ENCODE assay signal across 10 mouse cellular contexts in the genomic region with DNA sequence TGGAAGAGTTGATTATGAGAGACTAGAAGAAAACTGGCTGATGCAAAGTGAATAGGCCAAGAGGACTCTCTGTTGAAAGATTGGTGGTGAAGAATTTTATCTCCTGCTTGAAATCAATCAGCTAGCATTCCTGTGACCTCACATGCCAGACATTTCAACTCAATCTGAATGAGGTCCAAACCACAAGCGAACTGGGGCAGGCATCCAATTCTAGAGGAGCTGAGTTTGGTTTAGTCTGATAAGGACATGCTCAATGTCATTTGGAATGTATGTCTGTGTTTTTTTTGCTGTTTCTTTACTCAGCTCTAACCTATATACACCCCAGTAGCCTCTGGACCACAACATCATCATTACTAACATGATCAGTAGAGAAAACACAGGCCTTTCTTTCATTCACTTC.
DNase-seq lines count a peak whose midpoint lies in the region; ATAC-seq lines count a peak whose summit lies in the region.
"Had no signal": no experiment of that assay in that cellular context is flagged by ENCODE, and none has a peak within 500 bp of the region (broad histone marks: within the 10 kb centered on the region; RNA-seq: fewer than 3 reads in every experiment).

No protein-coding gene starts in this region.

- ATAC-seq in heart, embryonic 13.5 days (ENCODE audit: extremely low read depth, insufficient number of reproducible peaks, low FRiP score, low TSS enrichment): no peak
- peak; percentile 66 for ATAC-seq in common myeloid progenitor, adult 5-6 weeks (replicated peaks; ENCODE audit: low read depth, poor library complexity, severe bottlenecking)
- 0 out of 2 replicates have a peak, but pooled peaks have one; percentile 42 for ATAC-seq in lung, embryonic 15.5 days (ENCODE audit: borderline replicate concordance, extremely low read depth, low FRiP score, low TSS enrichment)
- no peak for ATAC-seq in midbrain, embryonic 14.5 days (ENCODE audit: low FRiP score, low TSS enrichment)
- ATAC-seq in erythroid progenitor cell, adult 5-6 weeks (replicated peaks; ENCODE audit: low FRiP score, poor library complexity, severe bottlenecking): no peak

- H3K9me3 ChIP-seq in heart, embryonic 13.5 days: no peaks in the 10 kb centered on the region
- no peaks in the 10 kb centered on the region for H3K9me3 ChIP-seq in lung, embryonic 15.5 days
- H3K9me3 ChIP-seq in midbrain, embryonic 14.5 days (ENCODE audit: control insufficient read depth, low read length): no peaks in the 10 kb centered on the region
- H3K9me3 ChIP-seq: embryonic facial prominence, embryonic 12.5 days had no signal

- no peak overlapping the region for H3K4me2 ChIP-seq in heart, embryonic 13.5 days
- H3K4me2 ChIP-seq in lung, embryonic 15.5 days: no peak overlapping the region
- no peak overlapping the region for H3K4me2 ChIP-seq in midbrain, embryonic 14.5 days (ENCODE audit: low read length)
- H3K4me2 ChIP-seq: embryonic facial prominence, embryonic 12.5 days had no signal

- no peaks in the 10 kb centered on the region for H3K36me3 ChIP-seq in heart, embryonic 13.5 days
- no peaks in the 10 kb centered on the region for H3K36me3 ChIP-seq in lung, embryonic 15.5 days
- H3K36me3 ChIP-seq in midbrain, embryonic 14.5 days (ENCODE audit: control insufficient read depth, insufficient read depth, low read length): no peaks in the 10 kb centered on the region
- H3K36me3 ChIP-seq: embryonic facial prominence, embryonic 12.5 days had no signal

- no peaks in the 10 kb centered on the region for H3K27me3 ChIP-seq in heart, embryonic 13.5 days (replicated peaks)
- no peaks in the 10 kb centered on the region for H3K27me3 ChIP-seq in lung, embryonic 15.5 days
- no peaks in the 10 kb centered on the region for H3K27me3 ChIP-seq in midbrain, embryonic 14.5 days (ENCODE audit: control insufficient read depth, insufficient read depth, low read length)
- H3K27me3 ChIP-seq: embryonic facial prominence, embryonic 12.5 days had no signal

- H3K9ac ChIP-seq in heart, embryonic 13.5 days: no peak overlapping the region
- H3K9ac ChIP-seq in lung, embryonic 15.5 days: no peak overlapping the region
- no peak overlapping the region for H3K9ac ChIP-seq in midbrain, embryonic 14.5 days (replicated peaks; ENCODE audit: low read length)
- H3K9ac ChIP-seq: embryonic facial prominence, embryonic 12.5 days had no signal

- WGBS in heart, embryonic 13.5 days: 6% methylated on average over 1 of the region's 1 CpGs
- WGBS in lung, embryonic 15.5 days: 4% methylated on average over 1 of the region's 1 CpGs
- 81% methylated on average over 1 of the region's 1 CpGs for WGBS in midbrain, embryonic 14.5 days

- peak overlapping the region; percentile 73 for H3K27ac ChIP-seq in heart, embryonic 13.5 days (replicated peaks)
- no peak overlapping the region for H3K27ac ChIP-seq in lung, embryonic 15.5 days
- H3K27ac ChIP-seq in midbrain, embryonic 14.5 days (replicated peaks; ENCODE audit: low read depth, low read length): no peak overlapping the region
- H3K27ac ChIP-seq: embryonic facial prominence, embryonic 12.5 days had no signal

- intact Hi-C loops in heart, postnatal 25 days (cut with DNase I): no loop called here

- H3K4me3 ChIP-seq in heart, embryonic 13.5 days: no peak overlapping the region
- H3K4me3 ChIP-seq in lung, embryonic 15.5 days: no peak overlapping the region
- H3K4me3 ChIP-seq in midbrain, embryonic 14.5 days (replicated peaks; ENCODE audit: low read depth, low read length): no peak overlapping the region
- H3K4me3 ChIP-seq: embryonic facial prominence, embryonic 12.5 days had no signal

- no peak for DNase-seq in heart, postnatal 25 days (ENCODE audit: low spot score)
- peak; percentile 20 for DNase-seq in NIH3T3 (ENCODE audit: low read depth)
- DNase-seq in midbrain, embryonic 14.5 days: no peak
- no peak for DNase-seq in layer of hippocampus, postnatal 36 days
- DNase-seq: left cerebral cortex, postnatal 4 days had no signal

- peaks cover 23% of the 10 kb centered on the region for H3K4me1 ChIP-seq in heart, embryonic 13.5 days
- H3K4me1 ChIP-seq in lung, embryonic 15.5 days: no peaks in the 10 kb centered on the region
- no peaks in the 10 kb centered on the region for H3K4me1 ChIP-seq in midbrain, embryonic 14.5 days (ENCODE audit: control insufficient read depth, insufficient read depth, low read length)
- H3K4me1 ChIP-seq: embryonic facial prominence, embryonic 12.5 days had no signal

Comparison
In these comparisons a context has a peak if more than half of its experiments do, and no peak if none do; other contexts are left out.
1. ATAC-seq: peak in common myeloid progenitor, adult 5-6 weeks (single experiment) and lung, embryonic 15.5 days (single experiment); none in heart, embryonic 13.5 days (single experiment), midbrain, embryonic 14.5 days (single experiment) and erythroid progenitor cell, adult 5-6 weeks (single experiment).